Mouse (Mus musculus) 416B (cell line): ENCODE data around the gene Hand1.
A peak's percentile ranks its signal among the peaks of the same experiment; 100 is the strongest.
"Not testable (repeated sequence)": the region's sequence is repeated elsewhere in the genome, so short reads cannot be mapped to it uniquely, and the experiment has no call there.

Experiments
- DNase-seq: peaks from one replicate; pipeline ENCODE4 v3.0.0; 2011; ENCODE audit warnings: low read depth

Hand1 gene

DNA sequence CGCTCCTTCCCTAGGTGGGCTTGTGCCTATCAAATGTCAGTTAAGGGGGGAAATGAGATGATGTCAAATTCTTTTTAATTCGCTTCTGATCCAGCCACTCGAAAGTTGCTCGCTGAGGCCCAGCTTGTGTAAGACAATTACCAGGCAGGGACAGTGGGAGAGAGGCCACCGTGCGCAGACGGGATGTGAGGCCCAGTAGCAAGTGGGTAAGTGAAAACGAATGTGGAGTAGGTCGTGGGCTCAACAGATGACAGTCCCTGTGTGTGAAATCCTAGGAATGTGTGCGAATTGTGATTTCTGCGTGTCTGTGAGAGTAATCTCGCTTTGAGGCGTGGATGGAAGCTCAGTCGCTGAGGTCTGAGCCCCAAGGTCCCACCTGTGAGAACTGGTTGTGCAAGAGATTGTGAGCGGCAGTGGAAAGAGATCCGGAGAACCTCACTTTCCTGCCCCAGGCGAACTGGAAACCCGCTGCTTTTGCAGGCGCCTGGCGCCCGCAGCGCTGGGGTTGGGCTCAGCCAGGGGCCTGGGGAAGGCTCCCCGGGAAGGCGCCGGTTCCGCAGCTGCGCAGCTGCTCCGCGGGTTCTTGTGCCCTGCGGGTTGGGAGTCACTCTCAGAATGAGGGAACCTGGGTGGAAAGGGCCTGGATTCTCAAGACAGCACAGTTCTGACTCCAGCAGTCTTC lies 819 bp upstream of the Hand1 start:
- DNase-seq, result no peak

DNA sequence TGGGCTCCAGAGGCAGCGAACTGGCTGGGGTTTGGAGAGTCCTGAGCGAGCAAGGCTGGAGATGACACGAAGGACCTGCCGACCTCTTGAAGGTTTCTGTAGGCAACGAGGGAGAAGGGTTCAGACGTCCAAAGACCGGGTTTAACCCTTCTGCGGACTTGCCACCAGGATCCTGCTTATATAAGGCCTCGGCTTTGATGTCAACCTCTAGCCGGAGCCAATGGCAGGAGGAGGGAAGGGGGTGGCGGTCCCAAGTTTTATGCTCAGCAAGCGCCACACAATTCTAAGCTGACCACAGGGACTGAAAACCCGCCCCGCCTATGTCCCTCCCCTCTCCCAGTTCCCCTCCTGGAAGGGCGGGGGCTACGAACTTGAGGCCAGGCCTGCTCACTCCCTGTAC lies 757 bp downstream of the Hand1 start:
- DNase-seq, result no peak

DNA sequence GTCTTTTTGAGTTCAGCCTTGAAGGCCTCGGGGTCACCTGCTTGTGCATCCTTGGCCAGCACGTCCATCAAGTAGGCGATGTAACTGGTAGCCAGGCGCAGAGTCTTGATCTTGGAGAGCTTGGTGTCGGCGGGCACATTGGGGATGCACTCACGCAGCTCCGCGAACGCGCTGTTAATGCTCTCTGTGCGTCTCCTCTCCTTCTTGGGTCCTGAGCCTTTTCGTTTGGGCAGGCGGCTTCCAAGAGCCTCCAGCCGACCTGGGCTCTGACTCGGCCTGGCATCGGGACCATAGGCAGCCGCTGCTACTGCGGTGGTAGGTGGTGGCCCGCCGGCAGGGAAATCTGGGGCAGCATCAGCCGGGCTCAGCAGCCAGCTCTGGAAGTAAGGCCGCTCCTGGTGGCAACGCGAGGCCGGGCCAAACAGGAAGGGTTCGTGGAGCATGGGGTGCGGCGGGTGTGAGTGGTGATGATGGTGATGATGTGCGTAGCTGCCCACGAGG lies 1.3 kb downstream of the Hand1 start:
- DNase-seq, result no peak

DNA sequence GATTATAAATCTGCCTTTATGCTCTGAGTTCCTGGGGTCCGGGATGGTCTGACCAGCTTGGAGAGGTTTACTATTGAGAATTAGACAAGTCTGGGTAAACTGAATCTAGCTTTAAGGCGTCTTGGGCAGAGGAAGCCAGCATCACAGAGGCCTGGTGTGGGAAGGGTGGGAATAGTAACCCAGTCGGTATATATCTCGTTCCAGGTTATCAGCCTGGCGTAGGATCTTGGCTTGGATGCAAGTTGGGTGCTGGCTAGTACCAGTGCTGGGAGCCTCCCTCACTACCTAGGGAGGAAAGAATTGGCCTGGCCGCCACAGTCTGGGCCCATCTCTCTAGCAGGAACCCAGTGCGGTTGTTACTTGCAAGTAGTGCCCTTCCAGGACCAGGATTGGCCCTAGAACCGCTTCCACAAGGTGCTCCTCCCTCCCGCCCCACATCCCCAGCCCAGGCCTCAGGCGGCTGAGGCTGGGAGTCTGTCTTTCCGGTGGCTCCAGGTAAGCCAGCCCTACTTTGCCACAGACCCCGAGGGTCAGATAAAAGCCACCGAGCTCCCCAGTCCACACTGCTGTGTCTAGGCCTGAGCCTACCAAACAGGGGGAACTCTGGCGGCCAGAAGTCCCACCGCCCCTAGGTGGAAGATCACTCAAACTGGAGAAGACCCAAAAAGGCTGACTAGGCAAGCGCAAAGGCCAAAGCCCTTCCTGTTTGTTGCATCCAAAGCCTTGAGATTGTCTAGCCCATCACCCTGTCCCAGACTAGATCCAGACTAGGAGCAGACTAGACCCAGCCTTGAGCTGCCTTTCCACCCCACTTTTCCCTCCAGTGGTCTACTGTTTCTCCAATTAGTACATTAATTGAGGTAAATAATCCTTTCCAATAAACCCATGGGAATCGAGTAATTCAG lies 2.5 kb downstream of the Hand1 start:
- DNase-seq, result no peak

DNA sequence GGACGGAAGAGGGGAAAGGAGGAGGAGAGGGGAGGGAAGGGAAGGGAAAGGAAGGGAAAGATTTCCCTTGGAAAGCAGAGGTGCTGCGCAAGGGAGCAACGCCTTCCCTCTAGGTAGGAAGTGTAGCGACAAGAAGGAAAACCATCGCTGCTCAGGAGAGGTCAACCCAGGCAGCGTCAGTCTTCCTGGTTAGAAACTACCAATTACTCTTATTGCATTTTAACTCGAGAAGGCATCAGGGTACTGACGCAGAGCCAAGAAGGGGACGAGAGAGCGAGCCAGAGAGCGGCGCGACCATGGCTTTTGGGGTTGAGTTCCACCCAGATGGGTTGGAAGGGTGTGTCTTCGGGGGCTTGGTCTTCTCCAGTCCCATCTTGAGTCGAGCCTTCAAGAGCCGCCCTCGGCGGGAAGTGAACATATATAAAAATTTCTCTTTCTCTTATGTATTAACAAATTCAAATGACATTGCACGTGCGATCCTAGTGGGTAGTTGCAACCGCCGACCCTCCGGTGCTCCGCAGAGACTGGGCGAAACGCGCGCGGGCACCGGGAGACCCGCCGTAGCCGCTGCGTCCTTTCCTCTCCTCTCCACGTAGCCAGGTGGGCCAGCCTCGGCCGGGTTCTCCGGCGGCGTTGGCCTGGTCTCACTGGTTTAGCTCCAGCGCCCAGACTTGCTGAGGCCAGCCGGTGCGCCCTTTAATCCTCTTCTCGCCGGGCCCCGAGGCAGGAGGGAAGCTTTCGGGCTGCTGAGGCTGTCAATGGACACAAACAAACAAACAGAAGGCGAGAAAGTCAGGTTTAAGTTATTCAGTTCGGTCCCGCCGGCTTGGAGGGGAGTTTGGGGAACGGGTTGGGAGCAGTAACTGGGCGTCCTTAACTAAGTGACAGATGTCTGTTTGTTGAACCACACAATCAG lies 3.4 kb downstream of the Hand1 start:
- DNase-seq, result no peak

DNA sequence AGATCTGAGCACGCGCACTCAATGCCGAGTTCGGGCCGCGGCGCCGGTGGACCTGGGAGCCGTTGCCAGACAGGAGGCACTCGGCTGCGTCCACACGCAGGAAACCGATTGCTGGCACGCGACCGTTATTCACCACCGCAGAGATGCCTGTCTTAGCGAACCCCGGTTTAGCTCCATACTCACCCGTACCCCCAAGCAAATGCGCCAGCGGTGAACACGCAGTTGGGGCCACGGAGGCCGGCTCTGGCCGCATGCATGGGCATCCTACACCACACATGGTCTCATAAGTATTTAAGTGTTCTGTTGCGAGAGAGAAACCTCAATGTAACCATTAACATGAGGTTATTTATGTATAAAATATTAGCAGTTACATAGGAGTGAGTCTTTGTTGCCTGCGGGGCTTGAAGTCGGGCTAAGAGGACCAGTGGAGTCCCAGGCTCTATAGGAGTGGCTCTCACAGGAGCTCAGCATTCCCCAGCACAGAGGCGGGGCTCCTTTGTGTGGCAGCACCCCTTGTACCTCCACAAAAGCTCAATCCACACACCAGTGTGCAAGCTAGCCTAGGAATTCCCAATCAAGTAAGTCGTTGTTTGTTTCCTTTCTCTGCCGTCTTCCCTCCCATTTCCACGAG lies 4.6 kb downstream of the Hand1 start:
- no peak for DNase-seq

DNA sequence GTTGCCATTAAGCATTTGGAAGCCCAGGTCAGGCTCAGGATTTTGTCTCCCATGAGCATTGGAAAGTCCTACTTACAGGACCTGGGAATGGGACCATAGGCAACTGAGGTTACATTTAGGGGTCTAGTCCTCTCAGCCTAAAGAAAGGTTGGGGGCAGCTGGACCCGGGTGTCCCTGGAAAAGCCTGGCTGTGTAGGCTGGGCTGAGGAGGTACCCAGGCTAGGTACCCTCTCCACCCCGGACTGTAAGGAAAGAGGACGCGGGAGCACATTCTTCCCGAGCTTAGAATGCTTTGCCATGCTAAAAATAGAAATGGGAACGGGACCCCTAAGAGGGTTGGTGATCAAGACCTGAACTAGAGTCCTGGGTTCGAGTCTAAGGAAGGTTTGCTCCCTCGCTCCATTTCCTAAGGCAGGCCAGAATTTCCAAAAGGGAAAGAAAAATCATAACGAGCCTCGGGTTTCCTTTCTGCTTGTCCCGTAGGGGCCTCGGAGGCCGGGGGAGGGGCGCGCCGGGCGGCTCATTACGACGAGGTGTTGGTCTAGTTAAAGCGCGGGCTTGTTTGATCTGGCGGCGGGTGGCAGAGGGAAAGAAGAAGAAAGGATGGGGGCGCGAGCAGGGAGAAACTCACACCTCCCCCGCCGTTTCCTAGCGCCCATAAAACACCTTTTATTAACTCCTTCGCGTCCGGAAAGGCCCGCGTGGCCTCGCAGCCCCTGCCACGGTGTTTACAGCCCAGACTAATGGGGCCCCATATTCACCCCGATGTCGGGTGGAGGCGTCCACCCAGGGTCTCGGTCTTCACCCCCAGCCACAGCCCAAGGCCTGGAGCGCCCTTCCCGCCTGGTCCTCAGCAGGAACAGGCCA lies 5.3 kb downstream of the Hand1 start:
- DNase-seq, result no peak

DNA sequence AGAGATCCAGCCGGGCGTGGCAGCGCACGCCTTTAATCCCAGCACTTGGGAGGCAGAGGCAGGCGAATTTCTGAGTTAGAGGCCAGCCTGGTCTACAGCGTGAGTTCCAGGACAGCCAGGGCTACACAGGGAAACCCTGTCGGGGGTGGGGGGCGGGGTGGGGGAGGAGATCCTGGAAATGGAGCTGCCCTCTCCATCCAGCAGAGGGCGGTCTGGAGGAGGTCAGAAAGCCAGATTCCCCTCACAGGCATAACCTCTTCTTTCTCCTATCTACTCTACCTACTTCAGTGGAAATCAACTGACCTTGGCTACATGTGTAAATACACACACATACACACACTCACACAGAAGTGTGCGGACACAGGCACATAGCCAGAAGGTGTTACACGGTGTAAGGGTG lies 7.4 kb downstream of the Hand1 start:
- DNase-seq, result peak; percentile 19

DNA sequence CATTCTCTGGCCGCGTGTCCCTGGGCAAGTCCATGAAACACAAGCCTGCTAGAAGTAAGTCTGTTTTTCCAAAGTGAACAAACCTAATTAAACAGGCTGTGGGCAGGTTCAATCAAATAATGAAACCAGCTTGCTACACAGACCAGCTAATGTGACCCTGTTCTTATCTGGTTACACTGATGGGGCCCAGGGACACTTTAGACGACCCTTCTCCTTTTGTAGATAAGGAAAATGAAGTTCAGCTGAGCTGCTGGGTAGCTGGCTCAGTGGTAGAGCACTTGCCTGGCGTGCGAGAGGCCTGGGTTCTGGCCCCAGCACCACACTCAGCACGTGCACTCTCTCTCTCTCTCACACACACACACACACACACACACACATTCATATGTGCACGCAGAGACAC lies 8.9 kb downstream of the Hand1 start:
- no peak for DNase-seq

DNA sequence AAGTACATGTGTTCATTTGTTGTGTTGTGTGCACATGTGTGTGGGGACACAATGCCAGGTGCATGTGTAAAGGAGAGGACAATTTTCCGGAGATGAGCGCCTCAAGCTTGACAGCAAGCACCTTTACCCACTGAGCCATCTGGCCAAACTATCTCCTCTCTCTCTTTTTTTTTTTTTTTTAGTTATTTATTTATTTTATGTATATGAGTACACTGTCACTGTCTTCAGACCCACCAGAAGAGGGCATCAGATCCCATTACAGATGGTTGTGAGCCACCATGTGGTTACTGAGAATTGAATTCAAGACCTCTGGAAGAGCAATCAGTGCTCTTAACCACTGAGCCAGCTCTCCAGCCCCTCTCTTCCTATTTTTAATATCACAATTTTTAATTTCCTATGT lies 9.5 kb downstream of the Hand1 start:
- DNase-seq, result not testable (repeated sequence)

DNA sequence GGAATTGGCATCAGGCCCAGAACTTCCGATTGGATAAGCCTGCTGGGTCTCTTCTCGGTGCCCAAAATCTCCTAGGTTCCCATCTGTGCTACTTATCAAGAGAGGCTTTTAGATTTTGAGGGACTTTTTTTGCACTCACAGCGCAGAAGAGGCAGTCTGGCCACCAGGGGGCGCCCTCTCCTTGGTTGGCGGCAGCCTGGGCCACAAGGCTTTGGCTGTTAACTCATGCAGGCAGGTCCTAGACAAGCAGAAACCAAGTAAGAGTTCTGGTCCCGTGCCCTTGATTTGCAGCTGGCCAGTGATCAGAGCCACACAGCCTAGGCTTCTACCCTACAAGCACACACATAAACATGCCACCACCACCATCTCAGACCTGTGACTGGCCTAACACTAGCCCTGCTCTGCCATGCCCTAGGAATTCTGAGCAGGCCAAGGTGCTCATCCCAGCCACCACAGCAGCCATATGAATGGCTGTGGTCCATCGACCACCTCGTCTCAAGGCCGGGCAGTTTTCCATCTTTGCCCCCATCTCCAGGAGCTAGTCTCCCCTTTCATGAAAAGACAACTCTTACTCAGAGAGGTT lies 12.5 kb downstream of the Hand1 start:
- DNase-seq, result peak; percentile 73

DNA sequence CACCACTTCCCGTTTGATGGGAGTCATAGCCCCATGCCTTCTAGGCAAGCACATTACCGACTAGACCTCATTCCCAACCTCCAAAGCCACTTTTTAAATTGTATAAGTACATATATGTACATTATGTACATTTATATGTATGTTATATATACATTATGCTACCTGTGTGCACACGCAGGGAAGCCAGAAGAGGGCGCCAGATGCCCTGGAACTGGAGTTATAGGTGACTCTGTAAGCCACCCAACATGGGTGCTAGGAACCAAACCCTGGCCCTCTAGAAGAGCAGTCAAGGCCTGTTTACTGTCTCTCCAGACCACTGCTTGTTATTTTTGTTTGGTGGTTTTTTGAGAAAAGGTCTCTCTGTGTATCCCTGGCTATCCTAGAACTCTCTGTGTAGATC lies 14.4 kb downstream of the Hand1 start:
- no peak for DNase-seq

DNA sequence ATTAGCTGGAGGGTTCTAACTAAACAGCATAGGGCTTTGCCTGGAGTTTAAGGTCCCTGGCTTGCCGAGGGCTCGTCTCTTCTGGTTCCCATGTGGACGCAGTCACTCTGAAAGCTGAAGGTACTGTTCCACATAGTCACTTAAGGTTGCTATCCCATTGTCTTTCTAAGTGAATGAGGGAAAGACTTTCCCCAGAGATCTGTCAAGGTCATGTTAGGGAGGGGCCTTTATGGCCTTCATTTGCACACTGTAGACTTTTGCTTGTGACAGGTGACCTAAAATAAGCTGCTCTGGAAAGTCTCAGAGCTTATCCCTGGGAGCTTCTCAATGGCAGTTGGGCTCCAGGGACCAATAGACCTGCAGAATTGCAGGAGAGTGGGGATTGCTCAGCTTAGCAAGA lies 19.0 kb downstream of the Hand1 start:
- DNase-seq, result no peak

DNA sequence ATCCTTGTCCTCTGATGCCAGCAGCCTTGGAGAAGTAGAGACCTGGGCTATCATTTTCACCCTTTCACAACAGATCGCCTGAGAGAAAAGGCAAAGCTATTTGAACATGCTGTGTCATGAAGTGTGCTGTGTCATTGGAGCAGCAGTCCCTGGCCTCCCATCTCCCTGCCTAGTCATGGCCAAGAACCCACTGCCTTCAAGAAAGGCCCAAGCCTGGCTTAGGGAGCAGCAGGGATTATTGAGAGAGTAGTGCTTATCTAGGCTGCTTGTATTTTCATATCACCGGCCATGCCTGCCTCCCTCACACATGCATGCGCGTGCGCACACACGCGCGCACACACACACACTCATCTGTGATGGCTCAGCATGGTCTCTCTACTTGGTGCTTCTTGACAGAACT lies 20.4 kb downstream of the Hand1 start:
- DNase-seq, result peak; percentile 40

DNA sequence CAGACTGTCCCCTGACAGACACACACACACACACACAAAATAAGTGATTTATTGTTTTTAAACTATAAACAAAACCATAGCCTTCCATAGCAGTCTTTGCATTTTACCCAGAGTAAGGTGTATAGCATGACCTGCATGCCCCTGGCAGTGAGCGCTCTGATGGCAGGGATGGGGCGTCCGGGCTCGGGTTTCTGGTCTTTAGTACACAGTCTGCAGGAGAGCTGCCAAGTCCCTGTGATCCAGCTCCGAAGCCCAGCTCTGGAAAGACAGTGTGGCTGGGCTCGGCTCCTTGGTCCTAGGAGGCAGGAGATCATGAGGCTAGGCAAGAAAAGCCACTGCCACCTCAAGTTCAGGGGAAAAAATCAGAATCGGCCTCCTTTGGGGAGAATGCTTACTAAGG lies 21.6 kb downstream of the Hand1 start:
- DNase-seq, result no peak

DNA sequence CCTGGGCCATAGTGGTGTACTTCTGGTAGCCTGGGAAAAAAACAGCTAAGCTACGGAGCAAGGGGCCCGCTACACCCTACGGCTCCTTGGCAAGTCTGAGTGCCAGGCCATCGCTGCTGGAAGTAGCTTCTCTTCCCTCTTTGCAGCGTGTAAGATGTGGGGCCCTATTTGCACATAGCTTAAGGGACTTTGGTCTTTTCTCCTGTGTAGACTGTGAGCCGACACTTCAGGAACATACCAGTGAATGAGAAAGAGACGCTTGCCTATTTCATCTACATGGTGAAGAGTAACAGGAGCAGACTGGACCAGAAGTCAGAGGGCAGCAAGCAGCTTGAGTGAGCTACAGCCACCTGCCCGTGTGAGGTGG lies 22.9 kb downstream of the Hand1 start:
- DNase-seq, result no peak

DNA sequence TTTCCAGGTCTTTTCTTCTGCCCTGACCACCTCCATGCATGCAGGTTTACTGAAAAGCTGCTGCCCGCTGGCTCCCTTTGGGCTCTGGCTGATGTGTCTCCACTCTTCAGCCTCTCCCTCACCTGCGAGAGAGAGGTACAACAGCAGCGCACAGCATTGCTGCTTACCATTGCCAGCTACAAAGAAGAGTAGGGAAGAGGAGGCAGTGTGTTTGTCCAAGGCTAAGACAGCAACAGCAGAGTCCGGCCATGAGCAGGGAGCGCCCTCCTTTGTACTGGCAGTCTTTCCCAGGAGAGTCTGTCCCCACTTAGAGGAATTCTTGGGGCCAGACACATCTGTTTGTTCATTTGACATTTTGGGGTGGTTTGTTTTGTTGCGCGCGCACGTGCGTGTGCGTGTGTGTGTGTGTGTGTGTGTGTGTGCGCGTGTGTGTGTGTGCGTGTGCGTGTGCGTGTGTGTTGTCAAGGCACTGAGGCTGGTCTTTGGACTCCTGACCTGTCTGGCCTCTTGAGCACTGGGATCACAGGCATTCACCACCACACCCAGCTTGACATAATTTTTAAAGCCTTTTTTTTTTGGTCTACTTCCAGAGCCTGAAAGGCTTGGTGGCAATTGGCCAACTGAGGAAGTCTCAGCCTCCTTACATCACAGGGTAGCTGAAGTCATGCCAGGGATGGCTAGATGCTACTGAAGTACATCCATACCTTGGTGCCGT lies 23.4 kb downstream of the Hand1 start:
- no peak for DNase-seq

DNA sequence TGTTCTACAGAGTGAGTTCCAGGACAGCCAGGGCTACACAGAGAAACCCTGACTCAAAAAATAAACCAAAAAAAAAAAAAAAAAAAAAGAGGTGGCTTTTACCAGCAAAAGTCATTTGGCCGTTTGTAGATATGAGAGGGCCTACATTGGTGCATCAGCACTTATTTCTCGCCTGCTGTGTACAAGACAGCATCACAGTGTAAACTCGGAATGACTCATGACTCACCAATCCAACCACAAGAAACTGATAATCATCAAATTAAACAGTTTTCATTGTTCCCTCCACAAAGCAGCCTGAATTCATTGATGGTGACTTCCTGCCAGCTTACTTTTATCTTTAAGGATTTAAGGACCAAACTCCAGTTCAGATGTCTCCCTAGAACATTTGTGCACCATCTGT lies 27.6 kb downstream of the Hand1 start:
- DNase-seq, result peak; percentile 71

DNA sequence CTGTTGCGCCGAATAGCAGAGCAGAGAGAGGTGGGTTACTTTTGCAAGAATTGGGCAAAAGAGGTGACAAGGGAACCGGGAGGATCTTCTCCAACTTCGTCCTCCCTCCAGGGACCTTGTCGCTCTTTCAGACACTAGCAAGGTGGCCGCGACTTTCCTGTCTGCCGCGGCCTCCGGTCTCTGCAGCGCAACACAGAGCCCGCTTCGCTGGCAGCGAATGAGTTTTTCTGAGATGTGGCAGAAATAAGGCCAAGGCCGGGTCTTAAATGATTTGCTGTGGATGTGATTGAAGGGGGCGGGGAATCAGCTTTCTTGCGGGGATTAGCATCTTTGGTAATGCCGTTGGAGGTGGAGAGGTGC lies 30.1 kb downstream of the Hand1 start:
- peak; percentile 37 for DNase-seq
